Mouse (Mus musculus): ENCODE data around the gene Krtap12-1. TPM values are rescaled to one million over a fixed set of nuclear protein-coding genes. Genes with fewer than 3 reads are reported as not detected.
"Not testable (repeated sequence)": the region's sequence is repeated elsewhere in the genome, so short reads cannot be mapped to it uniquely, and the experiment has no call there.

Gene Krtap12-1
- total RNA-seq, 2 experiments from 2014 or later = not detected

- DNase-seq (ENCODE audit: low spot score in 2 of 2) = not testable (repeated sequence)
Observed at GRCm38 (mm10) chr10:77741924-77742688, 21.7 kb downstream of the Krtap12-1 start, which contains the start of gene Gm18596. TSS of gene Gm18596 (minus strand) at chr10:77742638.

GRCm38 (mm10) chr10:77750686-77751085 lies 30.3 kb downstream of the Krtap12-1 start:
- DNase-seq (ENCODE audit: low spot score in 2 of 2) = not testable (repeated sequence)

- DNase-seq (ENCODE audit: low spot score in 2 of 2) = not testable (repeated sequence)
Observed at GRCm38 (mm10) chr10:77751254-77751653, 30.9 kb downstream of the Krtap12-1 start, which contains the start of gene Gm9736. TSS of gene Gm9736 (minus strand) at chr10:77751354.

GRCm38 (mm10) chr10:77752312-77752711 lies 31.9 kb downstream of the Krtap12-1 start:
- not testable (repeated sequence) for DNase-seq (ENCODE audit: low spot score in 2 of 2)

- DNase-seq (ENCODE audit: low spot score in 2 of 2) = no peak
Observed at GRCm38 (mm10) chr10:77753448-77753847, 33.0 kb downstream of the Krtap12-1 start.

- not testable (repeated sequence) for DNase-seq (ENCODE audit: low spot score in 2 of 2)
Observed at GRCm38 (mm10) chr10:77759582-77759981, 39.2 kb downstream of the Krtap12-1 start, which contains the start of gene Gm3233. TSS of gene Gm3233 (minus strand) at chr10:77759682.

- DNase-seq (ENCODE audit: low spot score in 2 of 2) = no peak
Observed at GRCm38 (mm10) chr10:77769727-77770126, 49.3 kb downstream of the Krtap12-1 start.

Other genes with a start within 250 kb of the Krtap12-1 start
- 10 to 100 TPM; 19.5 to 21.9 TPM for gene Fam207a, start 204.8 kb upstream of the Krtap12-1 start, total RNA-seq (2021)
- 10 to 100 TPM in 1 of 2 experiments, 1 to 10 TPM in 1; 7.8 to 16.2 TPM for gene Itgb2, start 190.3 kb upstream of the Krtap12-1 start, total RNA-seq (2021)
- 100 to 1,000 TPM; 175 to 203 TPM for gene Pttg1ip, start 138.9 kb upstream of the Krtap12-1 start, total RNA-seq (2021)
- gene Sumo3, start 114.5 kb upstream of the Krtap12-1 start, total RNA-seq (2021) = 10 to 100 TPM; 91.8 to 98.8 TPM
- 10 to 100 TPM; 13.1 to 17.1 TPM for gene Gm49325, start 114.4 kb upstream of the Krtap12-1 start, total RNA-seq (2021)
- 10 to 100 TPM; 67.2 to 74.1 TPM for gene Ube2g2, start 98.3 kb upstream of the Krtap12-1 start, total RNA-seq (2021)
- under 1 TPM; 0.27 to 0.51 TPM for gene Tspear, start 34.0 kb upstream of the Krtap12-1 start, total RNA-seq (2021)
- gene Gm19402, start 29.8 kb upstream of the Krtap12-1 start, total RNA-seq (2021) = not detected
- not detected for gene Gm9508, start 23.4 kb upstream of the Krtap12-1 start, total RNA-seq (2021)
- not detected for gene Gm10272, start 14.0 kb upstream of the Krtap12-1 start, total RNA-seq (2021)
- gene Gm10024, start 9.1 kb upstream of the Krtap12-1 start, total RNA-seq (2021) = not detected
- not detected for gene Gm10142, start 4.8 kb upstream of the Krtap12-1 start, total RNA-seq (2021)
- gene Gm10100, start 5.9 kb downstream of the Krtap12-1 start, total RNA-seq (2021) = not detected
- not detected for gene Gm18596, start 22.0 kb downstream of the Krtap12-1 start, total RNA-seq (2021)
- gene Gm9736, start 30.8 kb downstream of the Krtap12-1 start, total RNA-seq (2021) = not detected
- gene Gm3233, start 39.1 kb downstream of the Krtap12-1 start, total RNA-seq (2021) = not detected
- gene Gm3238, start 50.7 kb downstream of the Krtap12-1 start, total RNA-seq (2021) = not detected
- not detected for gene Gm7138, start 56.3 kb downstream of the Krtap12-1 start, total RNA-seq (2021)
- not detected for gene Gm3250, start 61.9 kb downstream of the Krtap12-1 start, total RNA-seq (2021)
- gene Gm7137, start 67.6 kb downstream of the Krtap12-1 start, total RNA-seq (2021) = not detected
- not detected for gene Gm9639, start 74.5 kb downstream of the Krtap12-1 start, total RNA-seq (2021)
- not detected for gene Gm19668, start 78.5 kb downstream of the Krtap12-1 start, total RNA-seq (2021)
- gene Gm9507, start 91.2 kb downstream of the Krtap12-1 start, total RNA-seq (2021) = not detected
- gene Gm2696, start 94.1 kb downstream of the Krtap12-1 start, total RNA-seq (2021) = not detected
- not detected for gene Krtap10-4, start 106.5 kb downstream of the Krtap12-1 start, total RNA-seq (2021)
- gene Krtap10-10, start 115.3 kb downstream of the Krtap12-1 start, total RNA-seq (2021) = not detected
- gene Gm36176, start 126.2 kb downstream of the Krtap12-1 start, total RNA-seq (2021) = not detected
- gene Gm10318, start 132.3 kb downstream of the Krtap12-1 start, total RNA-seq (2021) = not detected
- not detected for gene Gm3285, start 141.4 kb downstream of the Krtap12-1 start, total RNA-seq (2021)
- 1 to 10 TPM; 3.9 to 6.8 TPM for gene Lrrc3, start 181.9 kb downstream of the Krtap12-1 start, total RNA-seq (2021)
- 1 to 10 TPM; 5.2 to 5.9 TPM for gene Trpm2, start 250.0 kb downstream of the Krtap12-1 start, total RNA-seq (2021)